Mouse (Mus musculus): ENCODE data around the gene Thbd.

- TF ChIP-seq MYOD1 (IDR thresholded peaks at IDR 0.05; ENCODE audit: control insufficient read depth in 1 of 3, insufficient read length in 2 of 3, low read depth in 2 of 3), result no peak
- TF ChIP-seq SRF (IDR thresholded peaks at IDR 0.05; ENCODE audit: control insufficient read depth, insufficient read length, low read depth), result no peak
- TF ChIP-seq E2F4 (IDR thresholded peaks at IDR 0.05; ENCODE audit: insufficient read depth), result no peak
These were observed 34.7 kb upstream of the Thbd start for GRCm38 (mm10) chr2:148442710-148443109.

All from myocyte (in vitro differentiated cells).